8 mouse cellular contexts compared by ENCODE assay signal in the genomic region with DNA sequence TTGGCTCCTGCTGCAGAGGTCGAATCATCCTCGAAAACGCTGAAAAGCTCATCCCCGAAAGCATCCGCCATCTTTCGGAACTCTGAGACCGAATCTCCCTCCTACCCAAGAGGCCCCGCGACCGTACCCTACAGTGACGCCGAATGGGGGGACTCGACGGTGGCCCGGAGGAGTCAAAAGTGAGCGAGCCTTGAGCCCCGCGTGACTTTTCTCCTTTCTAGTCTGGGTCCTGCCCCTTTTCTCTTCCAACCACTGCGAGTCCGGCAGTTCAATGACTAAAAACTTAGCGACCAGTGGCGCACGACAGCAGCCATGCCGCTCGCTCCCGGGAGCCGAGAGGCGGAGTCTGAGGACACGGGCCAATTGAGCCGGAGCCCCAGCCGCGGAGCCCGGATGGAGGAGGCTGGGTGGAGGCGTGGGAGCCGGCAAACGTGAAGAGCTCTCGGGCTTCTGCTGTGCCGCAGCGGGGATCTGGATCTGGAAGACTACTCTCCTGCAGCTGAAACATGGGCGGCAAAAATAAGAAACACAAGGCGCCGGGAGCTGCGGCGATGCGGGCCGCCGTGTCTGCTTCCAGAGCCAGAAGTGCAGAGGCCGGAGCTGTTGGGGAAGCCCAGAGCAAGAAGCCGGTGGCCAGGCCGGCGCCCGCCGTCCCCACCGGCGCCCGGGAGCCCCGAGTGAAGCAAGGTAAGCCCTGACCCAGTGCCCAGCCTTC. TPM values are rescaled to one million over a fixed set of nuclear protein-coding genes. Genes with fewer than 3 reads are reported as not detected.
DNase-seq lines count a peak whose midpoint lies in the region; ATAC-seq and TF ChIP-seq lines count a peak whose summit lies in the region.

Mtrex (minus strand) TSS at position 112 of the 715 bp plus-strand sequence.
Dhx29 (plus strand) TSS at position 168 of the 715 bp plus-strand sequence.

- peak within 1 kb of the TSS; percentile 84 for H3K9ac ChIP-seq in hindbrain, embryonic 13.5 days

- TF ChIP-seq CTCF in Patski (IDR thresholded peaks at IDR 0.05): no peak

- peak within 1 kb of the TSS; percentile 85 for H3K27ac ChIP-seq in hindbrain, embryonic 13.5 days

- POLR2A ChIA-PET in Patski (lab: Charles Lee): no interaction called here

- WGBS in hindbrain, embryonic 13.5 days: under 1% methylated on average over 57 of the region's 57 CpGs

- no peaks in the 10 kb centered on the region for H3K9me3 ChIP-seq in hindbrain, embryonic 13.5 days

- H3K4me2 ChIP-seq in hindbrain, embryonic 13.5 days: peak within 1 kb of the TSS; percentile 86

- DNase-seq in Patski (ENCODE audit: low read depth, low spot score): peak; percentile 95
- peak; percentile 99 for DNase-seq in cerebellum, postnatal 14 days
- peak; percentile 99 for DNase-seq in frontal cortex, postnatal 14 days (ENCODE audit: low spot score in 2 of 2)
- peak; percentile 99 for DNase-seq in layer of hippocampus, postnatal 25 days (ENCODE audit: extremely low spot score in 1 of 2, low spot score in 1 of 2)
- DNase-seq in lung, postnatal 25 days (ENCODE audit: low spot score): peak; percentile 99
- DNase-seq in retina, embryonic 14.5 days (ENCODE audit: low spot score): peak; percentile 98
- DNase-seq in thymus, postnatal 4 days: peak; percentile 98

- peaks cover 18% of the 10 kb centered on the region for H3K36me3 ChIP-seq in hindbrain, embryonic 13.5 days

- CTCF ChIA-PET in Patski (lab: Charles Lee): interaction anchor here (1.0 to 2.0 kb wide), 2 partner anchors 108 to 254 kb away, joined by 3 to 9 read pairs; partner anchors contain the start of gene Cdc20b

- H3K4me3 ChIP-seq in hindbrain, embryonic 13.5 days: peak within 1 kb of the TSS; percentile 95

- peaks cover 32% of the 10 kb centered on the region for H3K4me1 ChIP-seq in hindbrain, embryonic 13.5 days (replicated peaks)

- in situ Hi-C loops in Patski (cut with MboI; ENCODE audit: low pct_unique_long_range_greater_than_20kb): loop anchor here (5.0 kb wide), 1 partner anchor 110 kb away; the partner anchor contains the start of gene Cdc20b

- peak; percentile 99 for ATAC-seq in Patski
- peak; percentile 100 for ATAC-seq in hindbrain, embryonic 13.5 days (ENCODE audit: low FRiP score)

- no peaks in the 10 kb centered on the region for H3K27me3 ChIP-seq in Patski
- no peaks in the 10 kb centered on the region for H3K27me3 ChIP-seq in hindbrain, embryonic 13.5 days

RNA-seq across cellular contexts. Expression of gene Mtrex, which starts in this region (rescaled TPM):
- 49.8 TPM for polyA plus RNA-seq in Patski (2021)
- polyA plus RNA-seq in hindbrain, embryonic 13.5 days (2015; fragmentation: Nextera tagmentation; extraction: Ambion mirVana): 65.7 and 66.8 TPM in 2 replicates
- 10 to 100 TPM; 41.7 to 44.0 TPM for total RNA-seq in layer of hippocampus, postnatal 25 days (2021)

RNA-seq across cellular contexts. Expression of gene Dhx29, which starts in this region (rescaled TPM):
- 15.9 TPM for polyA plus RNA-seq in Patski (2021)
- 38.6 and 39.9 TPM in 2 replicates for polyA plus RNA-seq in hindbrain, embryonic 13.5 days (2015; fragmentation: Nextera tagmentation; extraction: Ambion mirVana)
- 10 to 100 TPM; 23.2 to 23.9 TPM for total RNA-seq in layer of hippocampus, postnatal 25 days (2021)

Comparison
In these comparisons a context has a peak if more than half of its experiments do, and no peak if none do; other contexts are left out.
1. Peak in every context shown above with its lines: DNase-seq, ATAC-seq, H3K4me3 ChIP-seq and H3K27ac ChIP-seq.